Mouse (Mus musculus): Measurements from ENCODE around the gene Hivep2. TPM values are rescaled to one million over a fixed set of nuclear protein-coding genes. Genes with fewer than 3 reads are reported as not detected.
A peak's percentile ranks its signal among the peaks of the same experiment; 100 is the strongest.

Hivep2 gene
- polyA plus RNA-seq, 1 experiment from 2014 or later: 6.0 TPM

- no peaks in the 10 kb centered on the region for H3K4me1 ChIP-seq
- no peak for ATAC-seq (ENCODE audit: borderline replicate concordance, extremely low read depth, low FRiP score, low TSS enrichment)
- no peaks in the 10 kb centered on the region for H3K27me3 ChIP-seq
- no peak overlapping the region for H3K9ac ChIP-seq
- H3K4me2 ChIP-seq: no peak overlapping the region
- no peaks in the 10 kb centered on the region for H3K36me3 ChIP-seq
- WGBS: 89% methylated on average over 3 of the region's 3 CpGs
- H3K4me3 ChIP-seq: no peak overlapping the region
- no peaks in the 10 kb centered on the region for H3K9me3 ChIP-seq
- no peak overlapping the region for H3K27ac ChIP-seq
Observed at GRCm38 (mm10) chr10:14072504-14072903, 106.6 kb downstream of the Hivep2 start.

GRCm38 (mm10) chr10:14075767-14076166 is 109.9 kb downstream of the Hivep2 start:
- Histone ChIP-seq H3K27ac (no peak overlapping the region), H3K4me1 (0 out of 2 replicates have a peak, but pooled peaks cover 4% of the 10 kb centered on the region), H3K36me3 (no peaks in the 10 kb centered on the region), H3K4me2 (no peak overlapping the region), H3K27me3 (no peaks in the 10 kb centered on the region), H3K9ac (no peak overlapping the region), H3K9me3 (no peaks in the 10 kb centered on the region), H3K4me3 (no peak overlapping the region)
- WGBS: 80% methylated on average over 5 of the region's 5 CpGs
- ATAC-seq (ENCODE audit: borderline replicate concordance, extremely low read depth, low FRiP score, low TSS enrichment): no peak

DNA sequence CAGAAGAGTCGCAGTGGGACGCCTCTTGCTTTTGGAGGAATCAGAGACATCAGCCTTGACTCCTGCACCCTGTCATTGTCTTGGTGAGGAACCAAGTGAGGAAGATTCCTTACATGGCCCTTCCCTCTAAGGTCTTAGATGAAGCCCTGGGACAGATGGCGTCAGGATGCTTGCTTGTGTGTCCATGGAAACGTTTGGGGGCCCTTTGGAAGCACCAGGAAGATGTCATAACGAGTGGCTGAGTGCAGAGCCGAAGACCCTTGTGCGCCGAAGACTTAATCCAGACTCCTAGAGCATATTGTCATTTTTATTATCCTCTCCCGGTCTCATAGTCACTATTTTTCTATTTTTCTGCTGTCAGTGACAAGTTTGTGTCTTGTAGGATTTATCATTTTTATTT is 111.0 kb downstream of the Hivep2 start:
- no peak overlapping the region for H3K27ac ChIP-seq
- no peaks in the 10 kb centered on the region for H3K9me3 ChIP-seq
- H3K4me3 ChIP-seq: no peak overlapping the region
- ATAC-seq (ENCODE audit: borderline replicate concordance, extremely low read depth, low FRiP score, low TSS enrichment): no peak
- H3K36me3 ChIP-seq: no peaks in the 10 kb centered on the region
- WGBS: 78% methylated on average over 9 of the region's 9 CpGs
- no peak overlapping the region for H3K4me2 ChIP-seq
- 0 out of 2 replicates have a peak, but pooled peaks cover 4% of the 10 kb centered on the region for H3K4me1 ChIP-seq
- H3K9ac ChIP-seq: no peak overlapping the region
- H3K27me3 ChIP-seq: no peaks in the 10 kb centered on the region

GRCm38 (mm10) chr10:14080830-14081229 is 115.0 kb downstream of the Hivep2 start:
- Histone ChIP-seq H3K4me3 (no peak overlapping the region), H3K4me2 (no peak overlapping the region), H3K4me1 (peaks cover 14% of the 10 kb centered on the region), H3K27me3 (no peaks in the 10 kb centered on the region), H3K27ac (no peak overlapping the region), H3K9me3 (no peaks in the 10 kb centered on the region), H3K36me3 (no peaks in the 10 kb centered on the region), H3K9ac (no peak overlapping the region)
- peak; percentile 55; the same call in 1 of the 2 replicates for ATAC-seq (ENCODE audit: borderline replicate concordance, extremely low read depth, low FRiP score, low TSS enrichment)
- WGBS: 46% methylated on average over 6 of the region's 6 CpGs

DNA sequence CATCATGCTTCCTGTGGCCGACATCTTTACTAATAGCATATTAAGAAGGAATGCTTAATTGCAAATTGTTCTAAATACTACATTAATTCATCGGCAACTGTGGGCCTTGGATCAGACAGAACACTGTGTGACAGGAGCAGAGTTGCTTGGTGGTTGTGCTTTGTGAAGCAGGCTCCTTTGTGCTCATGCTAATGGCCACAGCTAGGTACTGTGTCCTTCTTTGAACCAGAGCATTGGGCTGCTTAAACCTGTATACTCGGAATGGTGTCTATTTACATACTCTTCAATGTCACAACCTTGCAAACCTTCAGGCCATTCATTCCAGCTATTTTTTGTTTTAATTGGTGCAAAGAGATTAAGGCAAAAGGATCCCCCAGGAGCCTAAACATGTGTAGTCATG is 115.9 kb downstream of the Hivep2 start:
- Histone ChIP-seq H3K9me3 (no peaks in the 10 kb centered on the region), H3K4me1 (peaks cover 20% of the 10 kb centered on the region), H3K4me3 (no peak overlapping the region), H3K4me2 (no peak overlapping the region), H3K27me3 (no peaks in the 10 kb centered on the region), H3K27ac (no peak overlapping the region), H3K9ac (no peak overlapping the region), H3K36me3 (no peaks in the 10 kb centered on the region)
- 69% methylated on average over 3 of the region's 3 CpGs for WGBS
- ATAC-seq (ENCODE audit: borderline replicate concordance, extremely low read depth, low FRiP score, low TSS enrichment): no peak

GRCm38 (mm10) chr10:14082275-14082674 is 116.4 kb downstream of the Hivep2 start:
- 69% methylated on average over 3 of the region's 3 CpGs for WGBS
- Histone ChIP-seq H3K9me3 (no peaks in the 10 kb centered on the region), H3K9ac (no peak overlapping the region), H3K36me3 (no peaks in the 10 kb centered on the region), H3K4me2 (no peak overlapping the region), H3K4me1 (peaks cover 20% of the 10 kb centered on the region), H3K27me3 (no peaks in the 10 kb centered on the region), H3K27ac (no peak overlapping the region), H3K4me3 (no peak overlapping the region)
- ATAC-seq (ENCODE audit: borderline replicate concordance, extremely low read depth, low FRiP score, low TSS enrichment): no peak

GRCm38 (mm10) chr10:14085241-14085659 is 119.4 kb downstream of the Hivep2 start:
- H3K4me1 ChIP-seq: peaks cover 18% of the 10 kb centered on the region
- H3K9ac ChIP-seq: no peak overlapping the region
- 60% methylated on average over 12 of the region's 12 CpGs for WGBS
- 0 out of 2 replicates have a peak overlapping the region, but pooled peaks have one; percentile 25 for H3K4me3 ChIP-seq
- no peaks in the 10 kb centered on the region for H3K36me3 ChIP-seq
- no peaks in the 10 kb centered on the region for H3K27me3 ChIP-seq
- no peaks in the 10 kb centered on the region for H3K9me3 ChIP-seq
- no peak for ATAC-seq (ENCODE audit: borderline replicate concordance, extremely low read depth, low FRiP score, low TSS enrichment)
- peak overlapping the region; percentile 83; the same call in 1 of the 2 replicates for H3K27ac ChIP-seq
- peak overlapping the region; percentile 35; the same call in 1 of the 2 replicates for H3K4me2 ChIP-seq

GRCm38 (mm10) chr10:14085882-14086515 is 120.1 kb downstream of the Hivep2 start:
- Histone ChIP-seq H3K9ac (no peak overlapping the region; the same call in 1 of the 2 replicates), H3K4me3 (peak overlapping the region; percentile 25), H3K4me1 (peaks cover 17% of the 10 kb centered on the region), H3K27me3 (no peaks in the 10 kb centered on the region), H3K36me3 (no peaks in the 10 kb centered on the region), H3K9me3 (no peaks in the 10 kb centered on the region), H3K27ac (peak overlapping the region; percentile 83), H3K4me2 (peak overlapping the region; percentile 35)
- peak; percentile 44; the same call in 1 of the 2 replicates for ATAC-seq (ENCODE audit: borderline replicate concordance, extremely low read depth, low FRiP score, low TSS enrichment)
- WGBS: 30% methylated on average over 10 of the region's 10 CpGs

GRCm38 (mm10) chr10:14087316-14087715 is 121.4 kb downstream of the Hivep2 start:
- Histone ChIP-seq H3K4me2 (no peak overlapping the region), H3K27ac (no peak overlapping the region)
- 68% methylated on average over 7 of the region's 7 CpGs for WGBS

GRCm38 (mm10) chr10:14089488-14089887 is 123.6 kb downstream of the Hivep2 start:
- H3K27ac ChIP-seq: no peak overlapping the region

More at GRCm38 (mm10) chr10:14087316-14087715, 121.4 kb downstream of the Hivep2 start:
- H3K36me3 ChIP-seq: no peaks in the 10 kb centered on the region
- H3K9ac ChIP-seq: no peak overlapping the region
- no peaks in the 10 kb centered on the region for H3K27me3 ChIP-seq
- no peaks in the 10 kb centered on the region for H3K9me3 ChIP-seq
- ATAC-seq (ENCODE audit: borderline replicate concordance, extremely low read depth, low FRiP score, low TSS enrichment): no peak
- H3K4me1 ChIP-seq: peaks cover 17% of the 10 kb centered on the region
- H3K4me3 ChIP-seq: no peak overlapping the region

DNA sequence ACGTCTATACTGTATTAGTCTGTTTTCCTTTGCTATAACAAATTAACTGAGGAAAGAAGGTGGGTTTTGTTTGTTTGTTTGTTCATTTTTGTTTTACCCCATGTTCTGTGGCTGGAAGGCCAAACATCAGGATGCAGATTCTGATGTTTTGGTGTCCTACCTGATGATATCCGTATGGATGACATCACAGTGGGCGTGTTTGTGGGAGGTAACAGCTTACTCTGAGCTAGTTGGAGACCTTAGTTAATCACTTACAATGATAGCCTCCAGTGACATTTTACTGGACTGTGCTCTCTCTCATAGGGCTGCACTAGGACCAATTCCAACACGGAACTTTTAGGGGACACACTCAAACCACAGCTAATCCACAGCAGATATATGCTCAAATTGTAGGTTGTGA is 128.2 kb downstream of the Hivep2 start:
- H3K4me1 ChIP-seq: no peaks in the 10 kb centered on the region
- no peaks in the 10 kb centered on the region for H3K36me3 ChIP-seq
- no peaks in the 10 kb centered on the region for H3K9me3 ChIP-seq
- no peak for ATAC-seq (ENCODE audit: borderline replicate concordance, extremely low read depth, low FRiP score, low TSS enrichment)
- no peak overlapping the region for H3K9ac ChIP-seq
- H3K27ac ChIP-seq: no peak overlapping the region
- WGBS: 83% methylated on average over 4 of the region's 4 CpGs
- H3K27me3 ChIP-seq: no peaks in the 10 kb centered on the region
- no peak overlapping the region for H3K4me2 ChIP-seq
- H3K4me3 ChIP-seq: no peak overlapping the region

More at GRCm38 (mm10) chr10:14089488-14089887, 123.6 kb downstream of the Hivep2 start:
- whole genome bisulfite sequencing: 61% methylated on average over 9 of the region's 9 CpGs
- Histone ChIP-seq H3K9ac (no peak overlapping the region), H3K4me2 (no peak overlapping the region), H3K9me3 (no peaks in the 10 kb centered on the region), H3K4me1 (peaks cover 17% of the 10 kb centered on the region), H3K4me3 (no peak overlapping the region), H3K27me3 (no peaks in the 10 kb centered on the region), H3K36me3 (no peaks in the 10 kb centered on the region)
- no peak for ATAC-seq (ENCODE audit: borderline replicate concordance, extremely low read depth, low FRiP score, low TSS enrichment)

GRCm38 (mm10) chr10:14096045-14096444 is 130.2 kb downstream of the Hivep2 start:
- no peak for ATAC-seq (ENCODE audit: borderline replicate concordance, extremely low read depth, low FRiP score, low TSS enrichment)

More at GRCm38 (mm10) chr10:14096045-14096444, 130.2 kb downstream of the Hivep2 start:
- no peak overlapping the region for H3K4me2 ChIP-seq
- no peaks in the 10 kb centered on the region for H3K9me3 ChIP-seq
- no peaks in the 10 kb centered on the region for H3K36me3 ChIP-seq
- no peak overlapping the region for H3K27ac ChIP-seq
- no peaks in the 10 kb centered on the region for H3K4me1 ChIP-seq
- H3K9ac ChIP-seq: no peak overlapping the region
- no peaks in the 10 kb centered on the region for H3K27me3 ChIP-seq
- no peak overlapping the region for H3K4me3 ChIP-seq
- 46% methylated on average over 3 of the region's 3 CpGs for WGBS

All from lung, embryonic 15.5 days (tissue).